Mouse (Mus musculus): ENCODE measurements around the gene Nubp1. TPM values are rescaled to one million over a fixed set of nuclear protein-coding genes. Genes with fewer than 3 reads are reported as not detected.

Nubp1 gene
- polyA plus RNA-seq, 1 experiment from 2014 or later = 56.1 TPM

DNA sequence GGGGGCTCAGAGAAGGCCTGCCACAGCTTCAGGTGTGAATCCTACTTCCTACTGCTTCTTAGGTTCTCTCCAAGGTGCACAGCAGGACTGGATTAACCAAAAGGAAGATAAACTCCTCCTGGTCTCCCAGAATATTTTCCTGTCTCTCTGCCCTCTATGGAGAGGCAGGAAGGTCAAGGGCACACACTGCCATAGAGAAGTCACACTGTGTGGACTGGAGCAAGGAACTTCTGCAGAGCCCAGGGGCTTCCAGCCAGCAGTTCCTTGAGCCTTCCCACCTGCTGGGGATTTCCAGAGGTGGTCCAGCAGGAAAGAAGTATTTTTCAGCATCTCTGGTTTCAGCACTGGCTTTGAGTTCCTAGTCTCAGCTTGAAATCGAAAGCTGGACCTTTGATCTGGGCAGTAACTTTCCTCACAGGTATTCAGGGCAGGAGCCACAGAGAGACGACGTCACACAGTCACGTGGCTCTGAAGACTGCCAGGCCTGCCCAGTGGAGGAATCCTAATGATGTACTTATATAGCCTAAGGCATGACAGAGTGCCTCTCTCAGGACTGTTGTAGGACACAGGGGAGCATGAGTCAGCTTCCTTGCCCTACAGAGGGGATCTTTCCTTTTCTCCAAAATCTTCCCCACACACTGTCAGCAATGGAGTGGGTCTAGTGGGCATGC is 53.4 kb downstream of the Nubp1 start:
- H3K9me3 ChIP-seq (ENCODE audit: control insufficient read depth, low read depth, low read length) = no peaks in the 10 kb centered on the region
- no peak for ATAC-seq (ENCODE audit: insufficient number of reproducible peaks, insufficient read depth, low FRiP score, low read depth)

DNA sequence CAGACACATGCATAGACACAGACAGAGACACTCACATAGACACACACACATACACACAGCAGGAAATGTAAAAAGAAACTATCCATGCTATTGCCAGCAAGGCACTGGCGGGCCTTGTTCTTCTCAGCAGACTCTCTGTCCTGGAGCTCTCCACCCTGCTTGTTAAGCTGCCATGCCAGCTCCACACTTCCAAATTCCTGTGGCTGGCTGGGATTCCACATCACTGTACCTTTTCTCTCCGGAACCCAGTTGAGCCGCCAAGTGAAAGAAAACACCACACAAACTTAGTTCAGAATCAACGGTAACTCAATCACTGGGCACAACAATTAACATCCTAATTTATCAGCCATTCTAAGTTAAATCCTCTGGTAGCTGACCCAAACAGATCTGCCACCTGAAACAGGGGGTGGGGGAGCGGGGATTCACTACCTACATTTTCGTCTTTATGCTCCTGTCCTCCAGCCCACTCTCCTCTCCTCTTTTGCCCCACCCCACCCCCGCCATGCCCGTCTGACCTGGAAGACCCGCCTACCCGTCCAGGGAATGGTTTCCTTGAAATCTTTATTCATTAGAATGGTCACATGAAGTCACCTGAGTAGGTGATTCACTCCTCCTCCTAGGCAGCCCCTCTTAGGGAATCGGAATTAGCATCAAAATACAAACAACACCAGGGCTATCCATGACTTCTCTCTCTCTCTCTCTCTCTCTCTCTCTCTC is 55.8 kb downstream of the Nubp1 start:
- H3K27me3 ChIP-seq (ENCODE audit: control insufficient read depth, insufficient read depth, low read length) = no peaks in the 10 kb centered on the region
- H3K4me1 ChIP-seq (ENCODE audit: control insufficient read depth, insufficient read depth, low read length) = no peaks in the 10 kb centered on the region
- 39% methylated on average over 11 of the region's 11 CpGs for WGBS
- ATAC-seq (ENCODE audit: insufficient number of reproducible peaks, insufficient read depth, low FRiP score, low read depth) = no peak
- H3K4me2 ChIP-seq (replicated peaks; ENCODE audit: low read depth, low read length) = no peak overlapping the region
- no peaks in the 10 kb centered on the region for H3K36me3 ChIP-seq (ENCODE audit: control insufficient read depth, insufficient read depth, low read length)
- no peaks in the 10 kb centered on the region for H3K9me3 ChIP-seq (ENCODE audit: control insufficient read depth, low read depth, low read length)
- no peak overlapping the region for H3K27ac ChIP-seq (ENCODE audit: low read length)
- no peak overlapping the region for H3K4me3 ChIP-seq (ENCODE audit: low read depth, low read length)
- H3K9ac ChIP-seq (replicated peaks; ENCODE audit: low read depth, low read length) = no peak overlapping the region

More for the DNA sequence above, 53.4 kb downstream of the Nubp1 start:
- H3K27ac ChIP-seq (ENCODE audit: low read length) = no peak overlapping the region
- no peak overlapping the region for H3K9ac ChIP-seq (replicated peaks; ENCODE audit: low read depth, low read length)
- no peaks in the 10 kb centered on the region for H3K36me3 ChIP-seq (ENCODE audit: control insufficient read depth, insufficient read depth, low read length)
- 18% methylated on average over 4 of the region's 4 CpGs for WGBS
- H3K4me2 ChIP-seq (replicated peaks; ENCODE audit: low read depth, low read length) = no peak overlapping the region
- no peaks in the 10 kb centered on the region for H3K27me3 ChIP-seq (ENCODE audit: control insufficient read depth, insufficient read depth, low read length)
- H3K4me1 ChIP-seq (ENCODE audit: control insufficient read depth, insufficient read depth, low read length) = no peaks in the 10 kb centered on the region
- no peak overlapping the region for H3K4me3 ChIP-seq (ENCODE audit: low read depth, low read length)

DNA sequence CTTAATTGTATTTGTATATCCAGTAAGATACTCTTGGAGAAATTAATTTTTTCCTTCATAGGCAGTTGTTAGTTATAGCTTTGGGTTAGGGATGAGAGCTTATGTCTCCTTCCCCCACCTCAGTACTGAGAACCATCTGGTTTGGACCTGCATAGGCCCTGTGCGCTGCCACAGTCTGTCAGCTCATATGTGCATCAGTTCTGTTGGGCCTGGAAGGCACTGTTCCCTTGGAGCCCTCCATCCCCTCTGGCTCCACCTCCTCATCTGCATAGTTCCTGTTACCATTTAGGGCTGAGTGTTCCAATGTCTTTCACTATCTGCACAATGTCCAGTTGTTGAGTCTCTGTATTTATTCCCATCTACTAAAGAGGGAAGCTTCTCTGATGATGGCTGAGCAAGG is 56.5 kb downstream of the Nubp1 start:
- no peak overlapping the region for H3K9ac ChIP-seq (replicated peaks; ENCODE audit: low read depth, low read length)
- H3K27ac ChIP-seq (ENCODE audit: low read length) = no peak overlapping the region
- no peaks in the 10 kb centered on the region for H3K9me3 ChIP-seq (ENCODE audit: control insufficient read depth, low read depth, low read length)
- ATAC-seq (ENCODE audit: insufficient number of reproducible peaks, insufficient read depth, low FRiP score, low read depth) = no peak
- 71% methylated on average over 1 of the region's 1 CpGs for WGBS
- no peak overlapping the region for H3K4me2 ChIP-seq (replicated peaks; ENCODE audit: low read depth, low read length)
- H3K4me3 ChIP-seq (ENCODE audit: low read depth, low read length) = no peak overlapping the region
- H3K36me3 ChIP-seq (ENCODE audit: control insufficient read depth, insufficient read depth, low read length) = no peaks in the 10 kb centered on the region
- no peaks in the 10 kb centered on the region for H3K4me1 ChIP-seq (ENCODE audit: control insufficient read depth, insufficient read depth, low read length)
- no peaks in the 10 kb centered on the region for H3K27me3 ChIP-seq (ENCODE audit: control insufficient read depth, insufficient read depth, low read length)

DNA sequence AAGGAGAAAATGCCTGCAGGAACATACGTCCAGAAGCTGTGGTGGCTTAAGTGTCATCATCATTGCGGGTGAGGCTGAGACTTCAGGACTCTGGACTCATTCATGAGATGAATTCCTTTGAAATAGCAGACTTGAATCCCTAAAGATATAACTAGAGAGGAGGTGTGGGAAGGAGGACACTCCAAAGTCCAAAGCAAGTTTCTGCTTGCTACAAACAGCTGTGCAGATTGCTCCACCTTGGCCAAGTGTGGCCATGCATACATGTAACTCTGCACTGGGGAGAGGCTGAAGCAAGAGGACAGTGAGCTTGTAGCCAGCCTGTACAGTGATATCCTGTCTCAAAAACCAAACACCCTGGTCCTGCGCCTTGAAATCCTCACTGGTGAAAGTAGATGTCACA is 60.2 kb downstream of the Nubp1 start:
- no peak for ATAC-seq (ENCODE audit: insufficient number of reproducible peaks, insufficient read depth, low FRiP score, low read depth)
- 91% methylated on average over 3 of the region's 3 CpGs for WGBS

More for the DNA sequence above, 60.2 kb downstream of the Nubp1 start:
- H3K9ac ChIP-seq (replicated peaks; ENCODE audit: low read depth, low read length) = no peak overlapping the region
- no peaks in the 10 kb centered on the region for H3K36me3 ChIP-seq (ENCODE audit: control insufficient read depth, insufficient read depth, low read length)
- no peaks in the 10 kb centered on the region for H3K9me3 ChIP-seq (ENCODE audit: control insufficient read depth, low read depth, low read length)
- no peak overlapping the region for H3K27ac ChIP-seq (ENCODE audit: low read length)
- no peak overlapping the region for H3K4me3 ChIP-seq (ENCODE audit: low read depth, low read length)
- no peaks in the 10 kb centered on the region for H3K27me3 ChIP-seq (ENCODE audit: control insufficient read depth, insufficient read depth, low read length)
- H3K4me2 ChIP-seq (replicated peaks; ENCODE audit: low read depth, low read length) = no peak overlapping the region
- H3K4me1 ChIP-seq (ENCODE audit: control insufficient read depth, insufficient read depth, low read length) = no peaks in the 10 kb centered on the region

Other genes with a start within 250 kb of the Nubp1 start
- gene Rpl39l, start 241.7 kb upstream of the Nubp1 start, polyA plus RNA-seq (2014; fragmentation: Nextera tagmentation; extraction: Ambion mirVana) = 0.33 TPM in 1 of 2 replicates, not detected in the other
- 1.0 TPM in 2 replicates for gene Atf7ip2, start 219.2 kb upstream of the Nubp1 start, polyA plus RNA-seq (2014; fragmentation: Nextera tagmentation; extraction: Ambion mirVana)
- 26.6 and 31.3 TPM in 2 replicates for gene Emp2, start 98.0 kb upstream of the Nubp1 start, polyA plus RNA-seq (2014; fragmentation: Nextera tagmentation; extraction: Ambion mirVana)
- gene Tekt5, start 16.5 kb upstream of the Nubp1 start, polyA plus RNA-seq (2014; fragmentation: Nextera tagmentation; extraction: Ambion mirVana) = 0.70 and 1.0 TPM in 2 replicates
- gene Tvp23a, start 35.4 kb downstream of the Nubp1 start, polyA plus RNA-seq (2014; fragmentation: Nextera tagmentation; extraction: Ambion mirVana) = 11.4 and 16.0 TPM in 2 replicates
- 0.42 and 0.62 TPM in 2 replicates for gene Ciita, start 68.1 kb downstream of the Nubp1 start, polyA plus RNA-seq (2014; fragmentation: Nextera tagmentation; extraction: Ambion mirVana)
- gene Dexi, start 131.1 kb downstream of the Nubp1 start, polyA plus RNA-seq (2014; fragmentation: Nextera tagmentation; extraction: Ambion mirVana) = 25.9 and 28.6 TPM in 2 replicates
- 36.1 and 38.9 TPM in 2 replicates for gene Clec16a, start 133.4 kb downstream of the Nubp1 start, polyA plus RNA-seq (2014; fragmentation: Nextera tagmentation; extraction: Ambion mirVana)